Mouse (Mus musculus): Measurements from ENCODE around the gene Pi4ka.

DNA sequence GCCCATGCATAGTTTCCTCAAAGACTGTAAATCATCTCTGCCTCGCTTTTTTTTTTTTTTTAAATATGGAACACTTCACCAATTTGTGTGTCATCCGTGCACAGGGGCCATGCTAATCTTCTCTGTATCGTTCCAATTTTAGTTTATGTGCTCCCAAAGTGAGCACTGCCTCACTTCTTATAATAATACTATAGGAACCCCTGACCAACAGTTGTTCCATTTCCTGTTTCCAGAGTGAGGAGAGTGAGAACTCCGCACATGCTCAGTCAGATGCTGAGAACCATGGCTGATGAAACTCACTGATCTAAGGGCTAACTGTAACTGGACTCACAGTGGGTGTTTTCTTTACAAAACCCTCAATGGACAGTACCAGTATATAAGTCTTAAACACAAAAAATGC lies 64.3 kb downstream of the Pi4ka start:
- no peak for TF ChIP-seq GATA1 (IDR thresholded peaks at IDR 0.05; ENCODE audit: borderline replicate concordance, low read length)
- TF ChIP-seq FLI1 (IDR thresholded peaks at IDR 0.05; ENCODE audit: low read length) = no peak
